Mouse (Mus musculus) myocyte (in vitro differentiated cells): ENCODE measurements around the gene Slc13a4. TPM values are rescaled to one million over a fixed set of nuclear protein-coding genes. Genes with fewer than 3 reads are reported as not detected.
A peak's percentile ranks its signal among the peaks of the same experiment; 100 is the strongest.

Source experiments
- H3K27me3 ChIP-seq: one replicate; pipeline ENCODE4 v1.6.1; 2011; ENCODE audit not compliant: control insufficient read depth, insufficient read depth, insufficient read length
- H3K36me3 ChIP-seq: one replicate; pipeline ENCODE4 v1.6.1; 2011; ENCODE audit not compliant: control insufficient read depth, insufficient read depth
- H3K4me2 ChIP-seq: one replicate; pipeline ENCODE4 v1.6.1; 2011; ENCODE audit warnings: low read depth, control low read depth
- H3K4me3 ChIP-seq: one replicate; pipeline ENCODE4 v1.5.1; 2011; ENCODE audit warnings: mild to moderate bottlenecking, control low read depth, moderate library complexity
- H3K79me2 ChIP-seq: one replicate; pipeline ENCODE4 v1.6.1; 2011; ENCODE audit not compliant: control insufficient read depth, insufficient read depth
- H3ac ChIP-seq: one replicate; pipeline ENCODE4 v1.6.1; 2011; ENCODE audit not compliant: control insufficient read depth, insufficient read length
- CEBPB ChIP-seq: IDR thresholded peaks from 2 replicates; pipeline ENCODE4 v1.6.1; 2011; ENCODE audit warnings: mild to moderate bottlenecking, moderate library complexity; ENCODE audit not compliant: poor library complexity, insufficient read depth, severe bottlenecking
- E2F4 ChIP-seq: IDR thresholded peaks from one replicate; pipeline ENCODE4 v1.6.1; 2011; ENCODE audit warnings: mild to moderate bottlenecking, control low read depth, moderate library complexity; ENCODE audit not compliant: insufficient read depth
- MAX ChIP-seq: IDR thresholded peaks from one replicate; pipeline ENCODE4 v1.6.1; 2011; ENCODE audit warnings: low read depth, mild to moderate bottlenecking, control low read depth
- MYOD1 ChIP-seq, 3 experiments: IDR thresholded peaks; one replicate each; pipeline ENCODE4 v1.6.1; 2011; ENCODE audit warnings: control low read depth in 2 of 3, low read depth in 2 of 3, mild to moderate bottlenecking in 2 of 3, moderate library complexity in 1 of 3; ENCODE audit not compliant: insufficient read length in 2 of 3, control insufficient read depth in 1 of 3
- MYOG ChIP-seq, 3 experiments: IDR thresholded peaks; one replicate each; pipeline ENCODE4 v1.6.1; 2011; ENCODE audit warnings: control low read depth in 2 of 3, low read depth in 2 of 3, mild to moderate bottlenecking in 2 of 3; ENCODE audit not compliant: insufficient read length in 2 of 3, control insufficient read depth in 1 of 3, insufficient read depth in 1 of 3
- POLR2A ChIP-seq: IDR thresholded peaks from one replicate; pipeline ENCODE4 v1.6.1; 2011; ENCODE audit warnings: low read depth, mild to moderate bottlenecking, control low read depth, moderate library complexity; ENCODE audit not compliant: insufficient read length
- POLR2AphosphoS2 ChIP-seq: IDR thresholded peaks from one replicate; pipeline ENCODE4 v1.6.1; 2011; ENCODE audit warnings: low read depth, control low read depth; ENCODE audit not compliant: insufficient read length
- REST ChIP-seq: IDR thresholded peaks from one replicate; pipeline ENCODE4 v1.6.1; 2011; ENCODE audit warnings: mild to moderate bottlenecking, control low read depth, moderate library complexity; ENCODE audit not compliant: insufficient read depth, insufficient read length
- SRF ChIP-seq: IDR thresholded peaks from one replicate; pipeline ENCODE4 v1.6.1; 2011; ENCODE audit warnings: low read depth; ENCODE audit not compliant: control insufficient read depth, insufficient read length
- TCF12 ChIP-seq: IDR thresholded peaks from one replicate; pipeline ENCODE4 v1.6.1; 2011; ENCODE audit warnings: mild to moderate bottlenecking, control low read depth; ENCODE audit not compliant: poor library complexity, insufficient read depth, severe bottlenecking
- TCF3 ChIP-seq: IDR thresholded peaks from one replicate; pipeline ENCODE4 v1.6.1; 2011; ENCODE audit warnings: low read depth, control low read depth; ENCODE audit not compliant: insufficient read length
- USF1 ChIP-seq: IDR thresholded peaks from one replicate; pipeline ENCODE4 v1.6.1; 2011; ENCODE audit warnings: low read depth, mild to moderate bottlenecking, control low read depth, moderate library complexity
- polyA plus RNA-seq: library from polyadenylated mRNA; unstranded; fragments of >200 nt; fragmentation: generic; extraction: Trizol; gene quantifications from one replicate; pipeline ENCODE4 v1.2.1, GENCODE M21; 2012; ENCODE audit warnings: missing spikeins

Gene Slc13a4
- polyA plus RNA-seq, 1 experiment, result 0.04 TPM

DNA sequence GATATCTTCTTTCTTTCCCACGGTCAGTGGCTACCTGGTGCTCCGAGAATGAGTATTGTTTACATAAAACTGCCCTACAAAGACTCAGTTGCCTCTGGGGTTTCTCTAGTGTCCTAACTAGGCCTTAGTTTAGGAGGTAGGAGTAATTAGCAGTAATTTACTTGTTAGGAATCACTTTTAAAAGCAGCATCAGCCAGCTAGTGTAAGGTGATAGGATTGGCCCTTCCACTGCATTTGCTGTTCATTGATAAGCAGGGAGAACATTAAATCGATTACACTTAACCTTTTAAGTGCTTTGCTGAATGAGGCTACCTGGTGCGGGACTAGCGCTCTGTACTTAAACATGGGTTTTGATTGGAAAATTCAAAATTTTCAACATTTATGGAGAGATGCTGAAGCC, 54.5 kb downstream of the Slc13a4 start:
- Histone ChIP-seq H3K36me3 (no peaks in the 10 kb centered on the region), H3K27me3 (no peaks in the 10 kb centered on the region), H3K4me3 (peak overlapping the region; percentile 38), H3K4me2 (peak overlapping the region; percentile 96), H3K79me2 (peaks cover 47% of the 10 kb centered on the region), H3ac (no peak overlapping the region)
- TF ChIP-seq SRF (no peak), POLR2AphosphoS2 (no peak), POLR2A (no peak), TCF3 (no peak)

DNA sequence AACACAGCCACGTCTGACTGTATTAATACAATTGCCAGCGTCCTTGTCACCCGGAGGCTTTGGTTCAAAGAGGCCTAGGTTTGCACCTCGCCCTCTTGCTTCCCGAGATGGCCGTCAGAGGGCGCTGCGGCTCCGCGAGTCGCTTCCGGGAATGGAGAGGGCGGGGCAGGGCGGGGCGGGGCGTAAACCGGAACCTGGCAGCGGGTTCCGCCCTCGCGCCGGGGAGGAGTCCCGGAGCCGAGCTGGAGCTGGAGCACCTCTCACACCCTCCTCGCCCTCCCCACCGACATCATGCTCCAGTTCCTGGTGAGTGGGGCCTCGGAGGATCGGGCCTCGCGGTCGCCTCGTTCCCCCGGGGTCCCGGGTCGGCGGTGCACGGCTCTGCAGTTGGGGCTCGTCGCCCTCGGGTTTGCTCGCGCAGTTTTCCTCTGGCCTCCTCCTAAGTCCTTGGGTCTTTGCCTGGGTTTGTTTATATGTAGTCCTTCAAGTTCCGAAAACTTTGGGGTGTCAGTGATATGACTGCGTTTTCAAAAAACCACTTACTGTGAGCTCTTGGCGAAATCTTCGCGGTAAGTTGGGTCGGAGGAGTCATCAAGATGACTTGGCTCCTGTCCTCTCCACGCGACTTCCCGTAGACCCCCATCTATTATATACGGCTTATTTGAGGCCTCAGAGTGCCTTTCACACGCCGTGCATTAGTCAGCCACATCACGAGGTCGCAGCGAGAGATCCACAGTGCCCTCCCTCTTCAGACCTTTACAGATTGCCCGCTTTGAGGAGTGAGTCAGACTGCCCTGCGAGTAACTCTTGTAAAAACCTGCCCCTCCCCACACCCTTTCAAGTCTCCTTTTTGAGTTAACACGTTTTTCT, 55.2 kb downstream of the Slc13a4 start:
- peak overlapping the region; percentile 38 for H3K4me3 ChIP-seq

DNA sequence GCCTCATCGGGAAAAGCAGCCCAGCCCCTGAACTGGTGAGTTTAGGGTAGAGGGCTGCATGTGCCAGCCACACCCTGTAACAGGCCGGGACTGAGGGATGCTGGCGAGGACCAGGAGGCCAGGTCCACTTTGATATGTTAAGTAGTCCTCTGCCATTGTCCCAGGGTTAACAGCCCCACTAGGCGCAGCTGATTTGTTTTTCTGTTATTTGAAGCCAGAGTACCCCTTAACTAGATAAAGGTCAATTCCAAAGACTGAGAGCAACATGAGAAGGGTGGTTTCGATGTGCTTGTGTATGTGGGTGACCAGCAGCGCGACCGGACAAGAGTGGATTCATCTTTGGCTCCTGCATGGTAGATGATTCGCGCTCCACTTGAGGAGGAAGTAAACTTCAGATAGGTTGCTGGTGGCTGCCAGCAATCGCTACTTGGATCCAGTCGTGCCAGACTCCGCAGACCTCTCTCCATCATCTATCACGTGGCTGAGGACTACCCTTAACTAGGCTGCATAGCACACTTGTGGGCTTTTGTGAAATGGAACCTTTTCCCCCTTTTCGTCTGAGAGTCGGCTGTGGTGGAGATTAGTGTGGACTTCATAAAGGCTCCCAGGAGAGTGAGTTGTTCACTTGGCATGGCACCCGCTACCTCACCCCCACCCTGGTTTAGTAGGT, 56.0 kb downstream of the Slc13a4 start:
- peak overlapping the region; percentile 38 for H3ac ChIP-seq
- H3K27me3 ChIP-seq, result no peaks in the 10 kb centered on the region
- TF ChIP-seq CEBPB (no peak), SRF (no peak), TCF12 (no peak), TCF3 (no peak), USF1 (no peak), E2F4 (no peak), POLR2A (no peak), REST (no peak)
- H3K79me2 ChIP-seq, result peaks cover 32% of the 10 kb centered on the region
- peak overlapping the region; percentile 38 for H3K4me3 ChIP-seq
- peak overlapping the region; percentile 21 for H3K4me2 ChIP-seq
- no peaks in the 10 kb centered on the region for H3K36me3 ChIP-seq

More for the DNA sequence above, 55.2 kb downstream of the Slc13a4 start:
- Histone ChIP-seq H3ac (peak overlapping the region; percentile 38), H3K79me2 (peaks cover 40% of the 10 kb centered on the region), H3K36me3 (no peaks in the 10 kb centered on the region), H3K27me3 (no peaks in the 10 kb centered on the region), H3K4me2 (peak overlapping the region; percentile 96)
- peak in 1 of 3 experiments; percentile 23 for TF ChIP-seq MYOD1 (IDR thresholded peaks at IDR 0.05; ENCODE audit: control insufficient read depth in 1 of 3, insufficient read length in 2 of 3, low read depth in 2 of 3)
- TF ChIP-seq SRF, result no peak
- TF ChIP-seq MYOG (IDR thresholded peaks at IDR 0.05; ENCODE audit: control insufficient read depth in 1 of 3, insufficient read depth in 1 of 3, insufficient read length in 2 of 3, low read depth in 2 of 3), result peak in 1 of 3 experiments; percentile 16
- TF ChIP-seq USF1, result peak; percentile 67
- peak; percentile 98 for TF ChIP-seq POLR2A
- peak; percentile 98 for TF ChIP-seq POLR2AphosphoS2
- no peak for TF ChIP-seq TCF12

DNA sequence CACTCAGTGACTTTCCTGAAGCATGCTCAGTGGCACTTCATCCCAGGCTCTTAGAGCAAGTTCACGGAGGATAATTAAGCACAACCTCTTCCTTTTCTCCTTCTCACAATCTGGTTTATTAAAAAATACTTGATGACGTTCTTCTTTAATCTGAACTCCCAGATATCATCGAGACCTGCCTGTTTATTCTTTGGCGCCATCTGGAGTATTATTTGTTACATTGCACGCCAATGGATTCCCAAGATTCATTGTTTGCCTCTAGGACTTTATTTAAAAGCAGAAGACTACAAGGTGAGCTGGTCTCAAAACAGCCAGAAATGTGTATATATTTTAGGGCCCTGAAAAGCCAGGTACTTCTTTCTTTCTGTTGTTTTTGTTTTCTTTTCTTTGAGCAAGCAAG, 62.8 kb downstream of the Slc13a4 start:
- no peak overlapping the region for H3K4me2 ChIP-seq
- no peak for TF ChIP-seq E2F4
- TF ChIP-seq POLR2AphosphoS2, result no peak
- no peak for TF ChIP-seq CEBPB
- TF ChIP-seq MYOD1 (IDR thresholded peaks at IDR 0.05; ENCODE audit: control insufficient read depth in 1 of 3, insufficient read length in 2 of 3, low read depth in 2 of 3), result no peak
- TF ChIP-seq SRF, result no peak
- TF ChIP-seq MAX, result no peak
- no peak for TF ChIP-seq TCF3
- TF ChIP-seq REST, result no peak
- no peak for TF ChIP-seq USF1
- no peak for TF ChIP-seq TCF12
- TF ChIP-seq MYOG (IDR thresholded peaks at IDR 0.05; ENCODE audit: control insufficient read depth in 1 of 3, insufficient read depth in 1 of 3, insufficient read length in 2 of 3, low read depth in 2 of 3), result no peak
- H3K36me3 ChIP-seq, result peaks cover 34% of the 10 kb centered on the region
- H3K4me3 ChIP-seq, result no peak overlapping the region
- no peaks in the 10 kb centered on the region for H3K27me3 ChIP-seq
- no peak overlapping the region for H3ac ChIP-seq
- H3K79me2 ChIP-seq, result no peaks in the 10 kb centered on the region

DNA sequence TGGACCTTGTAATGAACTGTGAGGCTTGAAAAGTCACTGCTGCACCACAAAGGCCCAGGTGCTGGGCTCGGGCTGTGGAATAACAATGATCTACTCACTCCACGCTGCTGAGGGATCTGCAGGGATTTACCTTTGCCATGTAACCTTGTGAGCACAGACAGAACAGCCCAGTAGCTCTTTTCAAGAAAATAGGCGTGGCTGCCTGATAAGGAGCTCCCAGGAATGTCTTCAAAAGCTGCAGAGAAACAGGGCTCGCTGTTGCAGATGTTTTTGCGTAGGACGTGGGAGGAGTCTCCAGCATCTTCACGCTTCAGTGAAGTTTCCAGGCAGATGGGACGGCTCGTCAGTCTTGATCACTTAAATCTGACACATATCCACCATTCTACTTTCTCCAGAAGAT, 63.9 kb downstream of the Slc13a4 start:
- TF ChIP-seq TCF12 (no peak), REST (no peak), MYOD1 (IDR thresholded peaks at IDR 0.05; ENCODE audit: control insufficient read depth in 1 of 3, insufficient read length in 2 of 3, low read depth in 2 of 3) (no peak), POLR2A (no peak), MYOG (IDR thresholded peaks at IDR 0.05; ENCODE audit: control insufficient read depth in 1 of 3, insufficient read depth in 1 of 3, insufficient read length in 2 of 3, low read depth in 2 of 3) (no peak), USF1 (no peak), SRF (no peak), POLR2AphosphoS2 (no peak), E2F4 (no peak)
- peaks cover 34% of the 10 kb centered on the region for H3K36me3 ChIP-seq
- H3K4me3 ChIP-seq, result no peak overlapping the region
- H3ac ChIP-seq, result no peak overlapping the region
- H3K27me3 ChIP-seq, result no peaks in the 10 kb centered on the region
- no peak overlapping the region for H3K4me2 ChIP-seq
- H3K79me2 ChIP-seq, result no peaks in the 10 kb centered on the region
